Mouse (Mus musculus) G1E (cell line): ENCODE measurements around the gene Pitpnc1.

Experiments
- CTCF ChIP-seq: IDR thresholded peaks from 2 replicates; pipeline ENCODE4 v1.5.1; 2012; ENCODE audit warnings: low read depth, low read length, inconsistent platforms, mixed read lengths
- POLR2AphosphoS5 ChIP-seq: IDR thresholded peaks from 2 replicates; pipeline ENCODE4 v1.6.1; 2012; ENCODE audit warnings: low read depth, low read length, inconsistent platforms; ENCODE audit not compliant: insufficient replicate concordance
- TAL1 ChIP-seq: conservative IDR thresholded peaks from 2 replicates; pipeline ENCODE4 v1.6.1; 2012; ENCODE audit warnings: low read depth, low read length, inconsistent platforms, mixed read lengths

DNA sequence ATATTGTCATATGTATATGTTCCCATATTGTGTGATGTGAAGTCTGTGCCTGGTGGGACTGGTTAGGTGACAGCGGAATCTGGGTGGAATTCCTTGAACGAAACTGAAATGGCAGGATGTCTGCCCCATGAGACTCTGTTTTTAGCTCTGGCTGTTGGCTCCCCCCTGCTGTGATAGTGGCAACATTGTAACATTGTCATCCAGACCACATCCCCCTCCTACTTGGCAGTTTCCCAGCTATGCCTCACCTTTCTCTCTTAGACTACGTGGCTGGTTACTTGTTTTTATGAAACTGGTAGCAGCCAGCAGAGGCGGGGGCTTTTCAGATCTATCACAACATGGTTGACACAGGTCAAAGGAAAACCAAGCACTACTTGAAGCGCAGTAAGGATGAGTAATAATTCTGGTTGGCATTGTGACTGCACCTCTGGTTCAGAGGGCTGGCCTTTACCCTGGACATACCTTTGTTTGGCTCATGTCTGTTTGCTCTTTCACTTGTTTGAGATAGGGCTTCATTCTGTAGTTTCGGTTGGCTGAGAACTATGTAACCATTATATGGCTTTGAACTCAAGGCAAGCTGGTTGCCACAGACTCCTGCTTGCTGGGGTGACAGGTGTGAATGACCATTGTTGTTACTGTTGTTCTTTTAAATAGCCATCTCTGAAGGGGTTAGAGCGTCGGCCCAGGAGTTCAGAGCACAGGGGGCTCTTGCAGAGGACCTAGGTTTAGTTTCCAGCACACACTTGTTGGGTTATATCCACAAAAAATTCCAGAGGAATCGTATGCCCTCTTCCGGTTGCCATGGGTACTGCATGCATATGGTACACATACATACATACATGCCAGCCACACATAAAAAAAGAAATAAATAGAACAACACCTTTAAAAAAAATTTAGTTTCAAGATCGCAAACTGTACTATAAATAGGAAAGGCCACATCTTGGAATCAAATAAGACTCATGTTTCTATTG lies 183.0 kb downstream of the Pitpnc1 start:
- no peak for TF ChIP-seq CTCF
- no peak for TF ChIP-seq POLR2AphosphoS5
- TF ChIP-seq TAL1 = no peak
